Mouse (Mus musculus) ovary, adult 10 weeks (tissue): ENCODE measurements around the gene Gm3685. TPM values are rescaled to one million over a fixed set of nuclear protein-coding genes. Genes with fewer than 3 reads are reported as not detected.

Source experiments
- polyA plus RNA-seq: library from polyadenylated mRNA; stranded (reverse); fragments of 350-450 nt; fragmentation: Illumina TruSeq; extraction: RNeasy Lipid Tissue Mini Kit (QIAGEN cat#74804); gene quantifications from one replicate; pipeline ENCODE4 v1.2.3, GENCODE M21; 2014

Gene Gm3685
- not detected for polyA plus RNA-seq

DNA sequence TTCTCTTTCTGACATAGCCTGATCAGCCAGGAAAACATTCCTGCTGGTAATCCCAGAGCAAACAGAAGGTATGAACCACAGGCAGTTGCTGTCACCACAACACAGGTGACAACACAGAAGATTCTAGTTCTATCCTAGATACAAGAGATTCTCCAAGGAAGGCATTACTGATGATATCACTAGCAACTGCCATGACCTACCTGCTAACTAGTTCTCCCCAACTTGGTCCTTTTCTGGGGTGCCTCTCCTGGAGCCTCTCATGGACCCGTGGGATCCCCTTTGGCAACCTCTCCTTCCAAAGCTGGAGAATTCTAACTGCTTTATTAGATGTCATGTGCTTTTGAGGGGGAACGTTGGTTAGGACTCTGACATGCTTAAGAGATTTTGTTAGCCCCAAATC, at the start of gene Gm3685:
Gene Gm3685, minus strand, starts transcription at position 101 of the 400 bp plus-strand sequence.

DNA sequence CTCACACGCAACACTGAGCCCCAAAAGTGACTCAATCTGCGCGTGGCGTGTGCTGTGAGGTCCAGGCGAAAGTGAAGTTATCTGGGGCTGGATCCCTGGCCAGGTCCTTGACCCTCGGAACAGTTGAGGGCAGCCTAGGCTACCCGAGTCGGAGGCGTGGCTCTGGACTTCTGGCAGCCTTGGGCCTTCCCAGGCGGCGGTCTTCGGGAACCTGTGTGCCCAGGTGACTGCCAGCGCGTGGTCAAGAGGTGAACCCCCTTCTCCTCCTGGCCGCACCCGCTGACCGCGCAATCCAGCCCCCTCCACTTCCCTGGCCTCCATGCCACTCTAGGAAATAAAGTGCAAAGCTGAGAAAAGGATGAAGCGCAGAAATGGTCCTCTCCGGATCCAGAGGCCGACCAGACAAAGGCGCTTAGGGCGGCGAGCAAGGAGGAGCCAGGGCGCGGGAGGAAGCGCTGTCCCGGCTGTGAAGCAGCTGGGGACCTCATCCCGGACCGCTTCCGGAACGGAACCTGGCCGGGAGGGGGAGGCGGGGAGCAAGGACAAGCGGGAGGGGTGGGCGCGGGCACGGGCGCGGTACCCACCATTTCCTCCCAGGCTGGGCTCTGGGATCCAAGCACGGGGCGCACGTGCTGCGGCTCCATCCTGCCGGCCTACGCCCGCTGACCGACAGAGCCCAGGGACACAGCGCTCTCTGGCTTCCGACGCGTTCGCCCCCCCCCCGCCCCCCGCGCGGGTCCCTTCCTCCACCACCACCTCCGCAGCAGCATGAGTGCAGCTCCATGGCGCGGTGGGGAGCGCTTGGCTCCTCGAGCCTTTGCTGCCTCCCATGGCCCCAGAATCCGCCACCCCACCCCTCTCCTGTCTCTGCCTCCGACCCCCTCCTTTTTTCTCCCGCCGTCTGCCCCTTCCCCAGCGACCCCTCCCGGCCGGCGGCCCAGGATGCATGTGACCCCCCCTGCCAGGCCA, 17.7 kb downstream of the Gm3685 start, which contains the start of gene Gm10406:
Gene Gm10406, minus strand, starts transcription at position 669 of the 969 bp plus-strand sequence.

Other genes with a start within 250 kb of the Gm3685 start
- not detected for gene Gm3642, start 204.7 kb downstream of the Gm3685 start, polyA plus RNA-seq
- not detected for gene Gm3667, start 155.0 kb downstream of the Gm3685 start, polyA plus RNA-seq
- gene Gm6356, start 71.2 kb downstream of the Gm3685 start, polyA plus RNA-seq: not detected
- not detected for gene Gm10406, start 17.5 kb downstream of the Gm3685 start, polyA plus RNA-seq
- gene Gm3696, start 55.7 kb upstream of the Gm3685 start, polyA plus RNA-seq: not detected
- gene Gm6676, start 80.4 kb upstream of the Gm3685 start, polyA plus RNA-seq: not detected
- 1.00 TPM for gene Gm3512, start 129.6 kb upstream of the Gm3685 start, polyA plus RNA-seq
- gene Gm16434, start 149.6 kb upstream of the Gm3685 start, polyA plus RNA-seq: not detected
- not detected for gene Gm3727, start 219.7 kb upstream of the Gm3685 start, polyA plus RNA-seq